Mouse (Mus musculus): ENCODE measurements around the gene Tnfrsf9.
"Not testable (repeated sequence)": the region's sequence is repeated elsewhere in the genome, so short reads cannot be mapped to it uniquely, and the experiment has no call there.

The Tnfrsf9 gene

GRCm38 (mm10) chr4:150914290-150914733, at the start of gene Tnfrsf9, which contains the start of gene Park7:
TSS of gene Tnfrsf9 (plus strand) at chr4:150914562.
TSS of gene Park7 (minus strand) at chr4:150914437.
- DNase-seq = peak; percentile 97

GRCm38 (mm10) chr4:150865371-150865770, 49.0 kb upstream of the Tnfrsf9 start:
- DNase-seq = no peak

GRCm38 (mm10) chr4:150866069-150866468, 48.3 kb upstream of the Tnfrsf9 start:
- DNase-seq = no peak

- no peak for DNase-seq
Measured at GRCm38 (mm10) chr4:150866494-150866893, 47.9 kb upstream of the Tnfrsf9 start.

GRCm38 (mm10) chr4:150868161-150868560, 46.2 kb upstream of the Tnfrsf9 start:
- DNase-seq = no peak

- no peak for DNase-seq
Measured at GRCm38 (mm10) chr4:150868859-150869258, 45.5 kb upstream of the Tnfrsf9 start.

- DNase-seq = peak; percentile 62
Measured at GRCm38 (mm10) chr4:150869276-150870197, 44.8 kb upstream of the Tnfrsf9 start.

- DNase-seq = peak; percentile 50
Measured at GRCm38 (mm10) chr4:150870963-150871391, 43.4 kb upstream of the Tnfrsf9 start.

GRCm38 (mm10) chr4:150871392-150872138, 42.8 kb upstream of the Tnfrsf9 start:
- DNase-seq = peak; percentile 65

- peak; percentile 50 for DNase-seq
Measured at GRCm38 (mm10) chr4:150872139-150872651, 42.2 kb upstream of the Tnfrsf9 start.

- no peak for DNase-seq
Measured at GRCm38 (mm10) chr4:150872681-150873080, 41.7 kb upstream of the Tnfrsf9 start.

- DNase-seq = not testable (repeated sequence)
Measured at GRCm38 (mm10) chr4:150874416-150874815, 39.9 kb upstream of the Tnfrsf9 start.

- DNase-seq = no peak
Measured at GRCm38 (mm10) chr4:150875393-150875792, 39.0 kb upstream of the Tnfrsf9 start.

GRCm38 (mm10) chr4:150879631-150880030, 34.7 kb upstream of the Tnfrsf9 start:
- DNase-seq = no peak

- DNase-seq = no peak
Measured at GRCm38 (mm10) chr4:150880364-150880763, 34.0 kb upstream of the Tnfrsf9 start.

GRCm38 (mm10) chr4:150882632-150883031, 31.7 kb upstream of the Tnfrsf9 start:
- no peak for DNase-seq

GRCm38 (mm10) chr4:150887903-150888302, 26.5 kb upstream of the Tnfrsf9 start:
- DNase-seq = no peak

GRCm38 (mm10) chr4:150888492-150888891, 25.9 kb upstream of the Tnfrsf9 start:
- DNase-seq = no peak

- DNase-seq = no peak
Measured at GRCm38 (mm10) chr4:150889273-150889954, 24.9 kb upstream of the Tnfrsf9 start.

- DNase-seq = peak; percentile 43
Measured at GRCm38 (mm10) chr4:150889955-150890315, 24.4 kb upstream of the Tnfrsf9 start.

- no peak for DNase-seq
Measured at GRCm38 (mm10) chr4:150891308-150891707, 23.1 kb upstream of the Tnfrsf9 start.

GRCm38 (mm10) chr4:150894718-150895501, 19.5 kb upstream of the Tnfrsf9 start:
- DNase-seq = no peak

All from lung, postnatal 14 days (tissue).